Mouse (Mus musculus) liver, adult 10 weeks (tissue): ENCODE data around the gene Olfr967. TPM values are rescaled to one million over a fixed set of nuclear protein-coding genes. Genes with fewer than 3 reads are reported as not detected.

ENCODE experiments used
- polyA plus RNA-seq: library from polyadenylated mRNA; stranded (reverse); fragments of 350-450 nt; fragmentation: Illumina TruSeq; extraction: RNeasy Lipid Tissue Mini Kit (QIAGEN cat#74804); gene quantifications from one replicate; pipeline ENCODE4 v1.2.3, GENCODE M21; 2014; ENCODE audit warnings: low read depth, low replicate concordance

The Olfr967 gene
- polyA plus RNA-seq: not detected

DNA sequence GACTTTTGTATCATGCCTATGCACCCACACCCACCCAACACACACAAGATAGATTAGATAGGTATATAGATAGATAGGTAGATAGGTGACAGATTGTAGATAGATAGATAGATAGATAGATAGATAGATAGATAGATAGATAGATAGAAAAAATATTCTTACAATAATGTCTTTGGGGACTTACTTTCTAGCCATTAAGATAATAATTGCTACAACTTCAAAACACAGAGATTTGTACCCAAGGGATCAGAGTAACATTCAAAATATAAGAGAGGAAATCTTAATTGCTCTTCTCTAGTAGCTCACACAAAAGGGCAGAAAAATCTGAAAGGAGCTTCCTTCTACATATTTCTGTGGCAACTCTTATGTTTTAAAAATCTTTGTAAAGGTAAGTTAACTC is at the start of gene Olfr967:
TSS of gene Olfr967 (plus strand) at position 301 of the 400 bp plus-strand sequence.

DNA sequence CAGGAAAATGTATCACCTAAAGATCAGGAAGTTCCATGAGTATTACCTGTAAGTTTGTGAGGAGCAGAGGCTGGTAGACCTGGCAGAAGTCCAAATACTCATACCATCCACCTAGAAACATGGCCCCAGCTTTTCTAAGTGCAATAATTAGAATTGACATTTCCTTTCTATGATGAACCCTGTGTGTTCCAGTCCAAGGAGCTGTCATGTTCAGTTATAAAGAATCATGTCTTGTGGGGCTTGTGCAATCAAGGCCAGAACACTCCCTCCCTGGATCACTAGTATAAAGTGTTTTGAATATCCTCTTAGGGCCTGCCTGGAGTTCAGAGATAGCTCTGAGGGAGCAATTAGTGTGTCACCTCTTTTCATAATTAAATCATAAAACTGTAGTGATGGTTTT is 39.0 kb upstream of the Olfr967 start, which contains the start of gene Olfr149:
TSS of gene Olfr149 (minus strand) at position 101 of the 400 bp plus-strand sequence.

DNA sequence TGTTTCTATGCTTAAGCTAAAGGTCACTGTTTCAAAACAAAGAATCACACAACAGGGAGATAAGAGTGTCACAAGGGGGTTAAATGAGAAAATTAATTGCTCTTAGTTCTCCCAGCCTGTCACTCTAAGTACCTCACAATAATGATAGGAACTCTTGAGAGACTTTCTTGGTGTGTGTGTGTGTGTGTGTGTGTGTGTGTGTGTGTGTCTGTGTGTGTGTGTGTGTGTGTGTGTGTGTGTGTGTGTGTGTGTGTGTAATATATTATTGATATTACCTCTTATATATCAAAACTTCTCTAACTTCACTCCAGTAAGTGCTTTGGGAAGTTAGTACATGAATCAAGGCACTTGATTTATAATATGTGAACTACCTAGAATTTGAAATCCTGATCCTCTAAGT is 35.0 kb upstream of the Olfr967 start, which contains the start of gene Olfr965:
TSS of gene Olfr965 (plus strand) at position 301 of the 400 bp plus-strand sequence.

DNA sequence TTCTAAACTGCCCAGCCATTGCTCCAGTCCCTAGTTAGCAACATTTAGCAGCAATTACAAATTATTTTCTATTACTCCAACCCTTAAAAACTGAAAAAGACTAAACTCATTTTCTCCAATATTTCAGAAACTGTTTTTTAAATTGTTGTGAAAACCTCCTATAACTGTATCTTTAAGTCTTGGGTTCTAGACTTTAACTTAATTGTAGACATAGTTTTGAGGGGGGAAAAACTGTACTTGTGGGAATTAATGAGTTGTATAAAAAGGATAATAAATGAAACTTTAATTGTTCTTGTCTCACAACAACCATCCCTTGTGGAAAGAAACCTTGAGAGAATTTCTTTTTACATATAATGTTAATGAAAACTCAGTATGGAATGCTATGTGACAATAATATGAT is 15.4 kb upstream of the Olfr967 start, which contains the start of gene Olfr150:
TSS of gene Olfr150 (plus strand) at position 301 of the 400 bp plus-strand sequence.

DNA sequence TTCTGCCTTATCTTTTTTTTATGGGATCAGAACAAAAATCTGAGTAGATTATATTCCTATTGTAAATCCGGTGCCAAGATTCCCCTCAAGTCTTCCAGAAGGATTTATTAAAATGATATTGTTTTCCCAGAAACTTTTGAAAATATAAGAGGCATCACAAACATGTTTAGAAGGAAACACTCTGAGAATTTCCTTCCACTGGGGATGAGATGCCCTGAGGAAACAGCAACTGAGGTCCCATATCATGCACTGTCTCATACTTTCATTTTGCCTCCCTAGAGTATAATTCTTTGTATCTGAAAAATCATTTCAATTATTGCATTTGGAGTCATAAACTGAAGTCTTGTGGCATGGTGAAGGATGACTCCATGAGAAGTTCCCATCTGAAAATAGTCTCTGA is 37.1 kb downstream of the Olfr967 start, which contains the start of gene Olfr968:
TSS of gene Olfr968 (minus strand) at position 101 of the 400 bp plus-strand sequence.

DNA sequence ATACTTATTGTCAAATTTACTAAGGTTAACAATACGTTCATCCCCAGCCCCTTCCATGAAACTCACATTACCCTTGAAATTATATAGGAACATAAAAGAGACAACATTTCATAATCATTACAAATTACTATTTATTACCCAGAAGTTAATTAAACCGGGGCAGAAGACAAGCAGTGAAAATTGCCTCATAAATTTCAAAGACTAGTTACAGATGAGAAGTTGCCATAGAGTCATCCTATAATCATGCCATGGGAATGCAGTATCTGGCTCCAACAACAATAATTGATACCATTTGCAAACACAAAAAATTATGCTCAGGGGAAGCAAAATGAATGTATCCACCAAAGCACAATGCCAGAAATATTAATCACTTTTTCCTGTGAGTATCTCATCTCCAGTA is 44.5 kb downstream of the Olfr967 start, which contains the start of gene Olfr969:
TSS of gene Olfr969 (plus strand) at position 388 of the 400 bp plus-strand sequence.

Other genes with a start within 250 kb of the Olfr967 start
- gene Olfr957, start 230.4 kb upstream of the Olfr967 start, polyA plus RNA-seq: not detected
- gene Olfr958, start 192.2 kb upstream of the Olfr967 start, polyA plus RNA-seq: not detected
- gene Olfr959, start 170.7 kb upstream of the Olfr967 start, polyA plus RNA-seq: not detected
- not detected for gene AW551984, start 141.8 kb upstream of the Olfr967 start, polyA plus RNA-seq
- not detected for gene Olfr148, start 135.6 kb upstream of the Olfr967 start, polyA plus RNA-seq
- gene Olfr960, start 124.9 kb upstream of the Olfr967 start, polyA plus RNA-seq: not detected
- not detected for gene Olfr961, start 101.2 kb upstream of the Olfr967 start, polyA plus RNA-seq
- not detected for gene Olfr963, start 79.0 kb upstream of the Olfr967 start, polyA plus RNA-seq
- gene Olfr149, start 39.1 kb upstream of the Olfr967 start, polyA plus RNA-seq: not detected
- not detected for gene Olfr965, start 34.9 kb upstream of the Olfr967 start, polyA plus RNA-seq
- not detected for gene Olfr150, start 15.3 kb upstream of the Olfr967 start, polyA plus RNA-seq
- gene Olfr968, start 37.0 kb downstream of the Olfr967 start, polyA plus RNA-seq: not detected
- not detected for gene Olfr969, start 44.7 kb downstream of the Olfr967 start, polyA plus RNA-seq
- not detected for gene Olfr970, start 62.6 kb downstream of the Olfr967 start, polyA plus RNA-seq
- gene Olfr971, start 90.6 kb downstream of the Olfr967 start, polyA plus RNA-seq: not detected
- not detected for gene Olfr972, start 120.2 kb downstream of the Olfr967 start, polyA plus RNA-seq
- gene Olfr229, start 161.1 kb downstream of the Olfr967 start, polyA plus RNA-seq: not detected
- not detected for gene Olfr974, start 191.3 kb downstream of the Olfr967 start, polyA plus RNA-seq
- not detected for gene Olfr975, start 205.8 kb downstream of the Olfr967 start, polyA plus RNA-seq
- not detected for gene Olfr976, start 214.9 kb downstream of the Olfr967 start, polyA plus RNA-seq
- gene Olfr978, start 245.9 kb downstream of the Olfr967 start, polyA plus RNA-seq: not detected